Mouse (Mus musculus): ENCODE results near the gene Rpl27a. TPM values are rescaled to one million over a fixed set of nuclear protein-coding genes. Genes with fewer than 3 reads are reported as not detected.

Rpl27a gene
- polyA plus RNA-seq, 1 experiment = 653 TPM

GRCm38 (mm10) chr7:109545255-109545993, 26.5 kb downstream of the Rpl27a start:
- peaks cover 14% of the 10 kb centered on the region for H3K4me1 ChIP-seq (ENCODE audit: control insufficient read depth, insufficient read depth, low read length)
- H3K27ac ChIP-seq (ENCODE audit: insufficient read depth, low read depth, low read length) = no peak overlapping the region
- TF ChIP-seq CTCF (IDR thresholded peaks at IDR 0.05; ENCODE audit: insufficient read depth, low read depth, low read length) = no peak
- TF ChIP-seq POLR2A (IDR thresholded peaks at IDR 0.05; ENCODE audit: insufficient read depth, low read depth, low read length) = no peak
- H3K4me3 ChIP-seq (ENCODE audit: insufficient read depth, low read depth, low read length) = no peak overlapping the region
- 59% methylated on average over 10 of the region's 10 CpGs for WGBS

- no peak overlapping the region for H3K4me3 ChIP-seq (ENCODE audit: insufficient read depth, low read depth, low read length)
- H3K27ac ChIP-seq (ENCODE audit: insufficient read depth, low read depth, low read length) = peak overlapping the region; percentile 29; the same call in 1 of the 2 replicates
- H3K4me1 ChIP-seq (ENCODE audit: control insufficient read depth, insufficient read depth, low read length) = peaks cover 14% of the 10 kb centered on the region
- 85% methylated on average over 2 of the region's 2 CpGs for WGBS
- TF ChIP-seq CTCF (IDR thresholded peaks at IDR 0.05; ENCODE audit: insufficient read depth, low read depth, low read length) (no peak), POLR2A (IDR thresholded peaks at IDR 0.05; ENCODE audit: insufficient read depth, low read depth, low read length) (no peak)
These were observed 27.2 kb downstream of the Rpl27a start for GRCm38 (mm10) chr7:109546186-109546585.

GRCm38 (mm10) chr7:109546726-109547125, 27.8 kb downstream of the Rpl27a start:
- peak overlapping the region; percentile 29 for H3K27ac ChIP-seq (ENCODE audit: insufficient read depth, low read depth, low read length)
- WGBS = 59% methylated on average over 5 of the region's 5 CpGs
- H3K4me3 ChIP-seq (ENCODE audit: insufficient read depth, low read depth, low read length) = no peak overlapping the region
- peaks cover 14% of the 10 kb centered on the region for H3K4me1 ChIP-seq (ENCODE audit: control insufficient read depth, insufficient read depth, low read length)
- TF ChIP-seq CTCF (IDR thresholded peaks at IDR 0.05; ENCODE audit: insufficient read depth, low read depth, low read length) (no peak), POLR2A (IDR thresholded peaks at IDR 0.05; ENCODE audit: insufficient read depth, low read depth, low read length) (no peak)

- H3K4me3 ChIP-seq (ENCODE audit: insufficient read depth, low read depth, low read length) = no peak overlapping the region
- peaks cover 13% of the 10 kb centered on the region for H3K4me1 ChIP-seq (ENCODE audit: control insufficient read depth, insufficient read depth, low read length)
- no peak for TF ChIP-seq CTCF (IDR thresholded peaks at IDR 0.05; ENCODE audit: insufficient read depth, low read depth, low read length)
- 21% methylated on average over 6 of the region's 6 CpGs for WGBS
- H3K27ac ChIP-seq (ENCODE audit: insufficient read depth, low read depth, low read length) = no peak overlapping the region
These were observed 40.6 kb downstream of the Rpl27a start for GRCm38 (mm10) chr7:109559536-109559935.

GRCm38 (mm10) chr7:109561466-109562153, 42.7 kb downstream of the Rpl27a start:
- TF ChIP-seq POLR2A (IDR thresholded peaks at IDR 0.05; ENCODE audit: insufficient read depth, low read depth, low read length) (no peak), CTCF (IDR thresholded peaks at IDR 0.05; ENCODE audit: insufficient read depth, low read depth, low read length) (no peak)

GRCm38 (mm10) chr7:109562154-109562599, 43.2 kb downstream of the Rpl27a start:
- Histone ChIP-seq H3K4me1 (ENCODE audit: control insufficient read depth, insufficient read depth, low read length) (peaks cover 12% of the 10 kb centered on the region), H3K27ac (ENCODE audit: insufficient read depth, low read depth, low read length) (no peak overlapping the region), H3K4me3 (ENCODE audit: insufficient read depth, low read depth, low read length) (no peak overlapping the region)
- 53% methylated on average over 4 of the region's 4 CpGs for WGBS
- TF ChIP-seq POLR2A (IDR thresholded peaks at IDR 0.05; ENCODE audit: insufficient read depth, low read depth, low read length) (no peak), CTCF (IDR thresholded peaks at IDR 0.05; ENCODE audit: insufficient read depth, low read depth, low read length) (no peak)

More at GRCm38 (mm10) chr7:109561466-109562153, 42.7 kb downstream of the Rpl27a start:
- WGBS = 50% methylated on average over 8 of the region's 8 CpGs
- H3K4me3 ChIP-seq (ENCODE audit: insufficient read depth, low read depth, low read length) = no peak overlapping the region
- H3K4me1 ChIP-seq (ENCODE audit: control insufficient read depth, insufficient read depth, low read length) = peaks cover 9% of the 10 kb centered on the region
- H3K27ac ChIP-seq (ENCODE audit: insufficient read depth, low read depth, low read length) = no peak overlapping the region

GRCm38 (mm10) chr7:109562676-109563075, 43.7 kb downstream of the Rpl27a start:
- TF ChIP-seq CTCF (IDR thresholded peaks at IDR 0.05; ENCODE audit: insufficient read depth, low read depth, low read length) = no peak
- no peak for TF ChIP-seq POLR2A (IDR thresholded peaks at IDR 0.05; ENCODE audit: insufficient read depth, low read depth, low read length)

GRCm38 (mm10) chr7:109563775-109564362, 44.9 kb downstream of the Rpl27a start:
- WGBS = 52% methylated on average over 4 of the region's 4 CpGs
- Histone ChIP-seq H3K27ac (ENCODE audit: insufficient read depth, low read depth, low read length) (no peak overlapping the region), H3K4me3 (ENCODE audit: insufficient read depth, low read depth, low read length) (no peak overlapping the region), H3K4me1 (ENCODE audit: control insufficient read depth, insufficient read depth, low read length) (peaks cover 14% of the 10 kb centered on the region)
- TF ChIP-seq CTCF (IDR thresholded peaks at IDR 0.05; ENCODE audit: insufficient read depth, low read depth, low read length) (no peak), POLR2A (IDR thresholded peaks at IDR 0.05; ENCODE audit: insufficient read depth, low read depth, low read length) (no peak)

More at GRCm38 (mm10) chr7:109562676-109563075, 43.7 kb downstream of the Rpl27a start:
- peaks cover 14% of the 10 kb centered on the region for H3K4me1 ChIP-seq (ENCODE audit: control insufficient read depth, insufficient read depth, low read length)
- no peak overlapping the region for H3K4me3 ChIP-seq (ENCODE audit: insufficient read depth, low read depth, low read length)
- WGBS = 68% methylated on average over 5 of the region's 5 CpGs
- H3K27ac ChIP-seq (ENCODE audit: insufficient read depth, low read depth, low read length) = no peak overlapping the region

GRCm38 (mm10) chr7:109566327-109566726, 47.4 kb downstream of the Rpl27a start:
- Histone ChIP-seq H3K4me1 (ENCODE audit: control insufficient read depth, insufficient read depth, low read length) (peaks cover 9% of the 10 kb centered on the region), H3K27ac (ENCODE audit: insufficient read depth, low read depth, low read length) (no peak overlapping the region), H3K4me3 (ENCODE audit: insufficient read depth, low read depth, low read length) (no peak overlapping the region)
- TF ChIP-seq CTCF (IDR thresholded peaks at IDR 0.05; ENCODE audit: insufficient read depth, low read depth, low read length) (no peak), POLR2A (IDR thresholded peaks at IDR 0.05; ENCODE audit: insufficient read depth, low read depth, low read length) (no peak)

All from olfactory bulb, adult 2 months (tissue).